Mouse (Mus musculus): ENCODE results near the gene Kcnmb4. TPM values are rescaled to one million over a fixed set of nuclear protein-coding genes. Genes with fewer than 3 reads are reported as not detected.

Gene Kcnmb4
- polyA plus RNA-seq, 1 experiment: 4.2 TPM

GRCm38 (mm10) chr10:116461443-116461842 lies 12.2 kb downstream of the Kcnmb4 start:
- no peaks in the 10 kb centered on the region for H3K4me1 ChIP-seq (ENCODE audit: control insufficient read depth, insufficient read depth, insufficient read length)
- H3K27ac ChIP-seq (ENCODE audit: insufficient read depth, low read length): no peak overlapping the region
- no peaks in the 10 kb centered on the region for H3K27me3 ChIP-seq (ENCODE audit: control insufficient read depth, insufficient read depth, low read length)
- no peak for DNase-seq (ENCODE audit: low read depth in 1 of 2, low spot score in 2 of 2)
- no peak overlapping the region for H3K4me3 ChIP-seq (ENCODE audit: extremely low read depth, insufficient read depth, insufficient read length)
- no peak for TF ChIP-seq CTCF (IDR thresholded peaks at IDR 0.05; ENCODE audit: extremely low read depth, insufficient read depth, insufficient read length, insufficient replicate concordance)
- TF ChIP-seq POLR2A (IDR thresholded peaks at IDR 0.05; ENCODE audit: low read depth, low read length): no peak
- WGBS: 93% methylated on average over 9 of the region's 9 CpGs
- H3K36me3 ChIP-seq (ENCODE audit: control insufficient read depth, insufficient read depth, low read length): no peaks in the 10 kb centered on the region

GRCm38 (mm10) chr10:116458786-116459185 lies 14.9 kb downstream of the Kcnmb4 start:
- Histone ChIP-seq H3K27me3 (ENCODE audit: control insufficient read depth, insufficient read depth, low read length) (no peaks in the 10 kb centered on the region), H3K27ac (ENCODE audit: insufficient read depth, low read length) (no peak overlapping the region), H3K36me3 (ENCODE audit: control insufficient read depth, insufficient read depth, low read length) (no peaks in the 10 kb centered on the region), H3K4me1 (ENCODE audit: control insufficient read depth, insufficient read depth, insufficient read length) (no peaks in the 10 kb centered on the region), H3K4me3 (ENCODE audit: extremely low read depth, insufficient read depth, insufficient read length) (no peak overlapping the region)
- TF ChIP-seq POLR2A (IDR thresholded peaks at IDR 0.05; ENCODE audit: low read depth, low read length): no peak
- no peak for TF ChIP-seq CTCF (IDR thresholded peaks at IDR 0.05; ENCODE audit: extremely low read depth, insufficient read depth, insufficient read length, insufficient replicate concordance)
- DNase-seq (ENCODE audit: low read depth in 1 of 2, low spot score in 2 of 2): no peak
- 91% methylated on average over 9 of the region's 9 CpGs for WGBS

- H3K4me3 ChIP-seq (ENCODE audit: extremely low read depth, insufficient read depth, insufficient read length): no peak overlapping the region
- H3K27ac ChIP-seq (ENCODE audit: insufficient read depth, low read length): no peak overlapping the region
- no peaks in the 10 kb centered on the region for H3K36me3 ChIP-seq (ENCODE audit: control insufficient read depth, insufficient read depth, low read length)
- TF ChIP-seq CTCF (IDR thresholded peaks at IDR 0.05; ENCODE audit: extremely low read depth, insufficient read depth, insufficient read length, insufficient replicate concordance): no peak
- TF ChIP-seq POLR2A (IDR thresholded peaks at IDR 0.05; ENCODE audit: low read depth, low read length): no peak
- WGBS: 93% methylated on average over 7 of the region's 7 CpGs
- H3K27me3 ChIP-seq (ENCODE audit: control insufficient read depth, insufficient read depth, low read length): no peaks in the 10 kb centered on the region
- no peaks in the 10 kb centered on the region for H3K4me1 ChIP-seq (ENCODE audit: control insufficient read depth, insufficient read depth, insufficient read length)
- DNase-seq (ENCODE audit: low read depth in 1 of 2, low spot score in 2 of 2): no peak
These were observed 20.9 kb downstream of the Kcnmb4 start for GRCm38 (mm10) chr10:116452771-116453170.

- Histone ChIP-seq H3K4me1 (ENCODE audit: control insufficient read depth, insufficient read depth, insufficient read length) (no peaks in the 10 kb centered on the region), H3K27me3 (ENCODE audit: control insufficient read depth, insufficient read depth, low read length) (no peaks in the 10 kb centered on the region), H3K36me3 (ENCODE audit: control insufficient read depth, insufficient read depth, low read length) (no peaks in the 10 kb centered on the region), H3K27ac (ENCODE audit: insufficient read depth, low read length) (no peak overlapping the region), H3K4me3 (ENCODE audit: extremely low read depth, insufficient read depth, insufficient read length) (no peak overlapping the region)
- TF ChIP-seq CTCF (IDR thresholded peaks at IDR 0.05; ENCODE audit: extremely low read depth, insufficient read depth, insufficient read length, insufficient replicate concordance): no peak
- TF ChIP-seq POLR2A (IDR thresholded peaks at IDR 0.05; ENCODE audit: low read depth, low read length): no peak
- DNase-seq (ENCODE audit: low read depth in 1 of 2, low spot score in 2 of 2): no peak
- 74% methylated on average over 9 of the region's 9 CpGs for WGBS
These were observed 23.1 kb downstream of the Kcnmb4 start for GRCm38 (mm10) chr10:116450621-116451020.

- Histone ChIP-seq H3K27ac (ENCODE audit: insufficient read depth, low read length) (no peak overlapping the region), H3K36me3 (ENCODE audit: control insufficient read depth, insufficient read depth, low read length) (no peaks in the 10 kb centered on the region), H3K4me3 (ENCODE audit: extremely low read depth, insufficient read depth, insufficient read length) (no peak overlapping the region), H3K4me1 (ENCODE audit: control insufficient read depth, insufficient read depth, insufficient read length) (no peaks in the 10 kb centered on the region), H3K27me3 (ENCODE audit: control insufficient read depth, insufficient read depth, low read length) (no peaks in the 10 kb centered on the region)
- WGBS: 94% methylated on average over 12 of the region's 12 CpGs
- DNase-seq (ENCODE audit: low read depth in 1 of 2, low spot score in 2 of 2): no peak
- TF ChIP-seq POLR2A (IDR thresholded peaks at IDR 0.05; ENCODE audit: low read depth, low read length): no peak
- no peak for TF ChIP-seq CTCF (IDR thresholded peaks at IDR 0.05; ENCODE audit: extremely low read depth, insufficient read depth, insufficient read length, insufficient replicate concordance)
These were observed 25.5 kb downstream of the Kcnmb4 start for GRCm38 (mm10) chr10:116448166-116448565.

GRCm38 (mm10) chr10:116447176-116447575 lies 26.5 kb downstream of the Kcnmb4 start:
- TF ChIP-seq POLR2A (IDR thresholded peaks at IDR 0.05; ENCODE audit: low read depth, low read length): no peak
- TF ChIP-seq CTCF (IDR thresholded peaks at IDR 0.05; ENCODE audit: extremely low read depth, insufficient read depth, insufficient read length, insufficient replicate concordance): no peak
- DNase-seq (ENCODE audit: low read depth in 1 of 2, low spot score in 2 of 2): no peak
- WGBS: 92% methylated on average over 9 of the region's 9 CpGs
- Histone ChIP-seq H3K27me3 (ENCODE audit: control insufficient read depth, insufficient read depth, low read length) (no peaks in the 10 kb centered on the region), H3K4me3 (ENCODE audit: extremely low read depth, insufficient read depth, insufficient read length) (no peak overlapping the region), H3K4me1 (ENCODE audit: control insufficient read depth, insufficient read depth, insufficient read length) (no peaks in the 10 kb centered on the region), H3K27ac (ENCODE audit: insufficient read depth, low read length) (no peak overlapping the region), H3K36me3 (ENCODE audit: control insufficient read depth, insufficient read depth, low read length) (no peaks in the 10 kb centered on the region)

GRCm38 (mm10) chr10:116446040-116446439 lies 27.6 kb downstream of the Kcnmb4 start:
- H3K4me3 ChIP-seq (ENCODE audit: extremely low read depth, insufficient read depth, insufficient read length): no peak overlapping the region

More at GRCm38 (mm10) chr10:116446040-116446439, 27.6 kb downstream of the Kcnmb4 start:
- TF ChIP-seq CTCF (IDR thresholded peaks at IDR 0.05; ENCODE audit: extremely low read depth, insufficient read depth, insufficient read length, insufficient replicate concordance): no peak
- 87% methylated on average over 12 of the region's 12 CpGs for WGBS
- Histone ChIP-seq H3K27ac (ENCODE audit: insufficient read depth, low read length) (no peak overlapping the region), H3K27me3 (ENCODE audit: control insufficient read depth, insufficient read depth, low read length) (no peaks in the 10 kb centered on the region), H3K4me1 (ENCODE audit: control insufficient read depth, insufficient read depth, insufficient read length) (no peaks in the 10 kb centered on the region), H3K36me3 (ENCODE audit: control insufficient read depth, insufficient read depth, low read length) (no peaks in the 10 kb centered on the region)
- no peak for DNase-seq (ENCODE audit: low read depth in 1 of 2, low spot score in 2 of 2)
